Mouse (Mus musculus): ENCODE data around the gene Elmo1.

DNA sequence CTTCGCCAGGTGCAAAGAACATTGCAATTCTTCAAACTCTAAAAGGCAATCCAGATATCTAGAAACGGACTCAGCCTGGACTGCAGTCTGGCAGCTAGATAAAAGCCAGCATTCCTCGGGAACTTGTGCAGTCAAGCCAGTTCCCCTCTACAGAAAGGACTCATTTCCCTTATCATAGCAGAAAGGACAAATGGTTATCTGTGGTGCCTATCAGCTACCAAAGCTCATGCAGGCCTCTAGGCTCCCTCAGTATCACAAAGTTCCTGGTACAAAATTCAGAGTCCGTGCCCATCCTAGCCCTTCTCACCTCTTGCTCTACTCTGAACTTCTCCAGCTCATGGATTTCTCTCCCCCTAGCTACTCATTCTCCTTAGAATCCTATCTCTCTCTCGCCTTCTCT is 542.1 kb downstream of the Elmo1 start:
- no peak for TF ChIP-seq CTCF (conservative IDR thresholded peaks at IDR 0.05 in 1 of 2, IDR thresholded peaks at IDR 0.05 in 1 of 2; ENCODE audit: low read depth in 2 of 2, low read length in 2 of 2)
- TF ChIP-seq RAD21 (IDR thresholded peaks at IDR 0.05; ENCODE audit: low read depth, low read length), result no peak
- TF ChIP-seq USF1 (IDR thresholded peaks at IDR 0.05; ENCODE audit: low read depth, low read length), result no peak
- no peak for TF ChIP-seq MEF2A (IDR thresholded peaks at IDR 0.05; ENCODE audit: borderline replicate concordance, low read depth, low read length)
- no peak for TF ChIP-seq TCF12 (IDR thresholded peaks at IDR 0.05; ENCODE audit: low read depth, low read length)
- no peak for TF ChIP-seq TBP (conservative IDR thresholded peaks at IDR 0.05; ENCODE audit: low read depth, low read length)
- TF ChIP-seq SIN3A (IDR thresholded peaks at IDR 0.05; ENCODE audit: low read length), result no peak
- no peak for TF ChIP-seq POLR2A (IDR thresholded peaks at IDR 0.05; ENCODE audit: low read depth, low read length)
- no peak for TF ChIP-seq JUND (conservative IDR thresholded peaks at IDR 0.05; ENCODE audit: low read depth, low read length)
- TF ChIP-seq GABPA (IDR thresholded peaks at IDR 0.05; ENCODE audit: insufficient replicate concordance, low read depth, low read length), result no peak
- TF ChIP-seq CHD1 (IDR thresholded peaks at IDR 0.05; ENCODE audit: low read depth, low read length), result no peak
- no peak for TF ChIP-seq MYC (IDR thresholded peaks at IDR 0.05; ENCODE audit: low read depth, low read length)
- no peak for TF ChIP-seq ZC3H11A (IDR thresholded peaks at IDR 0.05; ENCODE audit: low read depth, low read length)
